Mouse (Mus musculus) B cell, adult 2 months (primary cell): ENCODE results near the gene Serf2.

Source experiments
- DNase-seq, 2 experiments: peaks; one replicate each; pipeline ENCODE4 v3.0.0; 2022

The Serf2 gene

DNA sequence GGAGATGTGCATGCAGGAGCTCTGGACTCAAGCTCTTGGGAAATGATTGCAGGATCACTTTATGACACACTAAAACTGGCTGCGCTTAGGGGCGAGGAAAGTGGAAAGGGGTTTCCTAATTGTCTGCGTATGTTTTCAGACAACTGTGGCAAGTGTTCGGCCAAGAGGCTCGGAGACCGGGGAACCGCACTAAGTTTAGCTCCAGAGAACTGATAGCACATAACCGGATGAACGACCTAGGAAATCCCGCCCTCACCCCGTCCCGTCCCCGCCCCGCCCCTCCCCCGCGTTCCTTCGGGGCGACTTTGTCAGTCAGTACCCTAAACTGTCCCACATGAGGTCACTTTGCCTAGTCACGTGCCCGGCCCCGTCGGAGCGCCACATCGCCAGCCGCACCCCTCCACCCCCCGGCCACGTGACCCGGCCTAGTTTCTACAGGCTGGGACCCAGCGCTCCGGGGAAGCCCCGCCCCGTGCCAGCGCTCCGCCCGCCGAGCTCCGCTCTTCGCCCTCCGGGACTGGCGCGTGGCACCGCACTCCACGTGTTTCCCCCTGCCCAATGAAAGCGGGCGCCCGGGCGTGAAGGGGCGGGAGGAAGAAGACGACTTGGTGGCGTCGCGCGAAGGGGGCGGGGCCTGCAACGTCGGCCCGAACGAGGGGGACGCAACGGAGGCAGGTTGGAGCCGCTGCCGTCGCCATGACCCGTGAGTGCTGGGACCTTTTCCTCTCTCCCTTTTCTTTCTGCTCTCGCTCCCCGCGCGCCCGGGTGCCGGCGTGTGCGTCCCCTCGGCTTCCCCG, at the start of gene Serf2:
Gene Serf2 (plus strand): TSS at position 457 of the 797 bp plus-strand sequence.
- DNase-seq: peak; percentile 100

DNA sequence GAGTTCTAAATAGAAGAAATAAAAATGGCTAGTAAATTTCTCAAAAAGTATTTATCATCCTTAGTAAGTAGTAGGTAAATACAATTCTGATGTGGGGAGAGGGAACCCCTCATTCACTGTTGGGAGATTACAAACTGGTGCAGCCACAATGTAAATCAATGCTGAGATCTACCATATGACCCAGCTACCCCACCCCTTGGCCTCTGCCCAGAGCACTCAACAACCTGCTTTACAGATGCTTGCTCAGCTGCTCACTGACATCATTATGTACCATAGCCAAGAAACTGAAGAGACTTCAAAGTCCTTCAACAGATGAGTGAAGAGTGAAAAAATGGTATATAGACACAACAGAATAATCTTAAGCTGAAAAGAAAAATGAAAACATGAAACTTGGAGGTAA, 45.7 kb upstream of the Serf2 start:
- no peak for DNase-seq

DNA sequence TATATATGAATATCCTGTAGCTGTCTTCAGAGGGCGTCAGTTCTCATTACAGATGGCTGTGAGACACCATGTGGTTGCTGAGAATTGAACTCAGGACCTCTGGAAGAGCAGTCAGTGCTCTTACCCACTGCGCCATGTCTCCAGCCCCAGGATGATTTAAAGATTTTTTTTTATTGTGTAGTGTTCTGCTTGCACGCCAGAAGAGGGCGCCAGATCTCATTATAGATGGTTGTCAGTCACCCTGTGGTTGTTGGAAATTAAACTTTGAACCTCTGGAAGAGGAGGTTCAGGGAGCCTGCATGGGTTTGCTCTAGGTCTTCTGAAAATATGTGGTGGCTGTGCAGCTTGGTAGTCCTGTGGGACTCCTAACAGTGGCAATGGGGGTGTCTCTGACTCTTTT, 40.8 kb upstream of the Serf2 start:
- peak; percentile 75 for DNase-seq

DNA sequence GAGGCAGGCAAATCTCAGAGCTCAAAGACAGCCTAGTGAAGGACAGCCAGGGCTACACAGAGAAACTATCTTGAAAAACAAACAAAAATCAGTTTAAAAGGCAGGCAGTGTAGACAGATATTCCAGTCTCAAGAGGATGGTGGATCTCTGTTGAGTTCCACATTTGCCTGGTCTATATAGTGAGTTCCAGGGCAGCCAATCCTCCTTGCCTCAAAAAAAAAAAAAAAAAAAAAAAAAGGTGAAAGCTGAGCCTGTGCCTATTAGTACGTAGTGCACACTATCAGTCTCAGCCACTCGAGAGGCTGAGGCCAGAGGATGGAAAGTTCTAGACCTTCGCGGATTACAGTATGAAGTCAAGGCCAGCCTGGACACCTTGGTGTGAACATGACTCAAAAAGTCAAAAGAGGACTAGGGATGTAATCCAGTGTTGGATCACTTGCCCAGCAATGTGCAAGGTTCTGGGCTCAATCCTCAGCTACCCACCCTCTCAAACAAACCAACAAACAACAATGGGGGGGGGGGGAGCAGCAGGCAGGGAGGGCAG, 36.1 kb upstream of the Serf2 start:
- no peak for DNase-seq

DNA sequence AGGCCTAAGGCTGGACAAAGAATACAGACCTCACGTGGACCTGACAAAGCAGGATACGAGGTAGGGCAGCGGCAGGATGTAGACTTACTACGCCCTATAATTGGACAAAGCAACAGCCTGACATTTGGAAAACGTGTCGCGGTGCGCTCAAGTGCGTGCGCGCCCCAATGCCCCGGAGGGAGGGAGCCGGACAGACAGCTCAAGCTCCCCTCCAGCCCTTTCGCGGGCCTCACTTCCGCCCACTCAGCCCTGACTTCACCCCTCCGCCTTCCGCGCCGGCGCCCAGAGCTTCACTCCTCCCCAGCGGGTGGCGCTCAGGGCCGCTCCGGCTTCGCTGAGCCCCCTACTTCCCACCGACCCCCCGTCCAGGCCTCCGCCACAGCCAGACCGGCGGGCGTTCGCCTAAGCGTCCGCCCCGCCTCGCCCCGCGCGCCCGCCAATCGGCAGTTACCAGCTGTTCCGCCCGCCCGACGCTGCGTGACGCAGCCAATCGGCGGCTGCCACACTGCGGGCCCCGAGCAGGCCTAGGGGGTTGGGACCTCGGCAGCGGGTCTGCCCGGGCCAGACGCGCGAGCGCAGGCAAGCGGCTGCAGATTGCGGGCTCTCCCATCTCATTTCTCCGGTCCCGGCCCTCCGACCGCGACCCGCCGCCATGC, 35.5 kb upstream of the Serf2 start, which contains the start of the genes Pdia3 and Catsper2:
Gene Pdia3 (plus strand): TSS at position 389 of the 656 bp plus-strand sequence.
Gene Catsper2 (minus strand): TSS at position 406 of the 656 bp plus-strand sequence.
- peak; percentile 92 to 93 for DNase-seq

DNA sequence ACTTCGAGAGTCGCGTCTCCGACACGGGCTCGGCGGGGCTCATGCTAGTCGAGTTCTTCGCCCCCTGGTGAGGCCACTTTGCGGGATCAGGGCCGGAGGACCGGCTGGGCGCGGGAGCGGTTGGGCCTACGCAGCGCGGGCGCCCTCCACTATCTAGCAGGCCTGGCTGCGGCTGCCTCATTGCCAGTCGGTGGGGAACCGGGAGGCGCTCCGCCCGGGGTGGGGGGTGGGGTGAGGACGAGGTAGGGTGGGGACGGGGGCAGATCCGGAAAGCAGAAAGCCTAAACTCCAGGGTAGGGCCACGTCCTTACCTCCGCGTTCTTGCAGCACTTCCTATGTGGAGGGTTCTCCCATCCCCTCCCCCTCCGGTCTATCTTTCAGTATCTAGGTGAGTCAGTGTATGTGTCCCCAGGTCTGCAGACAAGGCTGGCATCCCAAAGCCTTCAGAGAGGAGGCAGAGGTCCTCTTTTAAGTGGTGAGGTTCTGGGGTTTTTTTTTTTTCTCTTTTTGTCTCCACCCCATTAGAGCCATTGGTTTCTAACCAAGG, 34.8 kb upstream of the Serf2 start:
- DNase-seq: peak; percentile 56 to 68

DNA sequence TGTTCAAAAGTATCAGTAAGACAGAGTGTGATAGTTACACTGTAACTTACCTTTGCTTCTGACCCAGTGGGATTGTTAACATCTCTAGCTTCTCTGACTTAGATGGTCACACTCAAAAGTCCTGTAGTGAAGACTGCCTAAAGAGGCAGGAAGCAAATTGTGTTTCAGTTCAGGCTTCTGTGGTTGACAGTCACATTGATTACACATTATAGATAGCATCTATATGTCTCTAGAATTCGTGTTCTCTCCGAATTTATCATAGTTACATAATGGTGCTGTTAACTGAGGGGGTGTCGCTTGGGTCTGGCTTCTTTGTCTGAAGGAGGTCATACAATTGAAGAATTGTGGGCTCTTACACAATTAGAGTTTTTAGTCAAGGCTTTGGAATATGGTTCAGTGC, 33.9 kb upstream of the Serf2 start:
- no peak for DNase-seq

DNA sequence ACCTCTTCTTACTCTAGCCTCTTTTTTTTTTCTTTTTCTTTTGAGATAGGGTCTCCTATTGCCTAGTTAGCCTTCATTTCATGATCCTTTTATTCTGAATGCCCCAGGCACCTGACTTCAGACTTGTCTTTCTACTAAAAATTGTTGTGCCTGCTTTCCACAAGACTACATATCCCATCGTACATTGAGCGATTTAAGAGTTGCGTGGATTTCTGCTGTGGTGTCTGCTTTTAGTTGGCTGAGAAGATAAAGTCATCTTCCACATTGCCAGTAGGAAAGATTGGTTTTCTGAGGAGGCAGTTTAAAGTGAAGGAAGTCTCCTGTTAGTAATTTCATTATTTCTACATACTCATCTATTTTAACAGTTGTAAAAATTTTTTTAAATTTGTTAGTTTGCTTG, 33.4 kb upstream of the Serf2 start:
- no peak for DNase-seq

DNA sequence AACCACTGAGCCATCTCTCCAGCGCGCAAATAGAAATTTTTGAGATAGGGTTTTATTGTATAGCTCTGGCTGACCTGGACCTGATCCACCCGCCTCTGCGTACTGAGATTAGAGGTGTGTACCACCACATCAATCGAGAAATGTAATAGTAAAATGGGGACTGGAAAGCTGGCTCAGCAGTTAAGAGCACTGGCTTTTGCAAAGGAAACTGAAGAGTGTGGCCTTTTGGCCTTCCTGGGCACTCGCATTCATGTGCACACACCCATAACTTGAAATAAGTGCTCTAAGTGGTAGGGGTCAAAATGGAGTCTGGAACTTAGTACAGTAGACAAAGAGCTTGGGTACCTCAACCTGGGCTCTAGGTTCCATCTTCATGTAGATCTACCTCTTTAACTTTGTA, 32.6 kb upstream of the Serf2 start:
- no peak for DNase-seq

DNA sequence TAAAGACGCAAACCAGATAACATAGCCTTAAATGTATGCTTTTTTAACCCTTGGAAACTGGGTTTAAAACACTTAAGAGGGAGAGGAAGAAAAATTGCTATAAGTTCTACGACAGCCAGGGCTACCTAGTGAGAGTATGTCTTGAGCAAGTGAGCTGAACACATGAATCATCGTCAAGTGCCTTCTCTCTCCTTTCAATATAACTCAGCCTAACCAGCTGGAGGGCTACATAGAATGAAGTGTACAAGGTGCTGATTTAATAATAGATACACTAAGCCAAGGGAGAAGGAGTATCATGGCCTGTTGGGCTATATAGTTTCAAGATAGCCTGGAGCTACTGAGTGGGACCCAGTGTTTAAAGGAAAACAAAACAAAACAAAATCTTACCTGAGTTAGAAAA, 30.5 kb upstream of the Serf2 start:
- DNase-seq: no peak

DNA sequence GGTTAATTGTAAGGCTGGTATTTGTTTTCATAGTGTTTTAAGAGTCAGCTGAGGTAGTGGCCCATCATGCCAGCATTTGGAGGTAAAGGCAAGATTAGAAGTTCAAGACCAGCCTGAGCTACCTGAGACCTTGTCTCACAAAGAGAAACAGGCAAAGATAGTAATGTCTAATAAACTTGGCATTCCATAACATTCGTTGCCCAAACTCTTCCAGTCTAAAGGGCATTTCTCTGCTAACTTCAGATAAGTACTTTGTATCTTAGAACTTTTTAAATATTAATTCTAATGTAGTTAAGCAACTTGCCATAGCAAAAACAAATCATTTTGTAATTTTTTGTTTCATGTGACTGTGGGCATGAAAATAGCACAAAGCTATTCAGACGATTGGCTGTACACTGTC, 25.8 kb upstream of the Serf2 start:
- DNase-seq: no peak

DNA sequence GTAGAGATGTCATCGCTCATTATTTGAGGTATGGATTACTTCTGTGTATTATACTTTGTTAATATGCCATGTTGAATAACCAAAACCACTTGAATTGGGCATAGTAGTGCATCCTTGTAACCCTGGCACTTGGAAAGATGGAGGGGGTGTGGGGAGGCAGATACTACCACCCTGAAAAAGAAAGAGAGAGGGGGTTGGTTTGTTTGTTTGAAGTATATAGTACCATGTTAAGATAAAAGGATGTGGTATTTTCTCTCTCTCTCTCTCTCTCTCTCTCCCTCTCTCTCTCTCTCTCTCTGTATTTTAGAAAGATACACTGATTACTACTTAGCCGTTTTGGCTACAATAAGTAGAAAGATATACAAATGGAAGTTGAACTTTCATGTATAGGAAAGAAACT, 23.1 kb upstream of the Serf2 start:
- no peak for DNase-seq

DNA sequence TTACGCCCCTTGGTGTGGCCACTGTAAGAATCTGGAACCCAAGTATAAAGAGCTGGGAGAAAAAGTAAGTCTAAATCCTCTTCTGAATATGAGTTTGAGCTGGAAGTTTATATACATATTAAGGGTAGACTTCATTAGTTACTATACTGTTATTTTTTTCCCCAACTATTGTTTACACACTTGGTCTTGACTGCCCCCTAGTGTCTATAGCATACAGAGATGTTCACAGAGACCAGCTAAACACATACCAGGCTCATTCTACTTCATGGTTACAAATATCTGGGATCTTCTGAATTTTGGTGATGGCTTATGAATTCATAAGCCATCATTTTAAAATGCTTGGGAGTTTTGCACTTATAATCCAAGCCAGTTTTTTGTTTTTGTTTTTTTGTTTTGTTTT, 14.1 kb upstream of the Serf2 start:
- peak; percentile 29 to 44 for DNase-seq

DNA sequence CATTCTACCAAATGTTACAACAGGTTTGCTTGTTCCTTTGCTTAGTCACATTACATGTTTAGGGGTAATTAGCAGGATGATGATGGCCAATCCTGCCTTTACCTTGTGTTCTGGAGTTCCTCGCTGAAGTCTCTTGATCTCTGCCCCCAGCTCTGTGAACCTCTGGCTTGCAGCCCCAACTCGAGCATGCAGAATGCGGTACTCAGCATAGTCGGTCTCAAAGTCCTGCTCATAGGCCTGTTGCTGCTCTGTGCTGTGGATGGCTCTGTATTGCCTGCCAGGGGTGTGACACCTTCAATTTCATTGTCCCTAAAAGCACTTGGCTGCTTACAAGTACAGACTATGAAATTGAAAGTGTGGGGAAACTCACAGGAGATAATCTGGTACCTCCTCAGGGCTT, 9.2 kb upstream of the Serf2 start:
- no peak for DNase-seq

DNA sequence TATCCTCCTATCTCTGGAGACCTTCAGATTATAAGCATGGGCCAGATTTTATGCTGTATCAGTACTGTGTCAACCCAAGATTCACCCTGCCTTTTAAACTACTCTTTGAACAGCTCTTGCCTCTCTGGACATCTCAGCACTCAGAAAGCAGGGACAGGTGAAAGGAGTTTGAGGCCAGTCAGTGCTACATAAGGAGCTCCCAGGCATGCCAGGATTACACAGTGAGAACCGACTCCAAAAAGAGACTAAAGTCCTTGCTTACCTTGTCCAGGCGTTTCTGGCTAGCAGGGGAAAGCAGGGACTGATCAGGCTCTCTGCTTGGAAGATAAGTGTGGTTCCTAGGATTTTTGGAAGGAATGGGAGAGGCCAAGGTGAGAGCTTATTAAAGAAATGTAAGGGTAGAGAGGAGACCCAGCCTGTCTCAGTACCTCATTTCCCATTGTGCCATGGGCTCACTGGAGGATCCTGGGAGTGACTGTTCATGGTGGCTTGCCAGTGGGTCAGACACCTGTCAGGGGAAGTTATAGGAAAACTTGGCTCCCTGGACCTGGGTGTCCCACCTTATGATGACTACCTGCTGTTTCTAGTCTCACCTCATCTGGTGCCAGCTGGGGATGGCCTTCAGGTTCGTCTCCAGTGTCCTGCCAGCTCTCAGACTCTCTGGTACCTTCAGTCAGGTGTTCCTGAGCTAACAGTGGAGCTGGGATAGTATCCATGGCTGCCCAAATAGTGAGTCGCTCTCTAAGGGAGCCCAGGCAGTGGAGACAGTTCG, 8.0 kb upstream of the Serf2 start:
- DNase-seq: no peak

DNA sequence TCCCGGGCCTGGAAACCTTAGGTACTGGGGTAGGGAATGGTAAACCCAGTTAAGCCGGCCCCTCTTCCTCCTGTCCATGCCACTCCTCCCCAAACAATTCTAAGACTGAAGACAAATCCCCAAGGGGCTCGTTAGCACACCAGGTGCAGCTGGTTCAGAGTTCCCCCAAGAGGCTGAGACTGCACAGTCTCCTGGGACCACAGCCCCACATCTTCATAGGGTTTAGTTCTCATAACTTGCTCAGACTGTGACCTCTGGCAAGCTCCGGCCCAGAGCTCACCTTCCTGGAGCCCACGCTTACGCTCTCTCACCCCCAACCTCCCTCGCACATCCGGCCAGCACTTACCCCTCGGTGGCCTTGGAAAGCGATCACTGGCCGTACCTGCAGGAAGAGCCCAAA, 7.2 kb upstream of the Serf2 start:
- DNase-seq: peak; percentile 77 to 80

DNA sequence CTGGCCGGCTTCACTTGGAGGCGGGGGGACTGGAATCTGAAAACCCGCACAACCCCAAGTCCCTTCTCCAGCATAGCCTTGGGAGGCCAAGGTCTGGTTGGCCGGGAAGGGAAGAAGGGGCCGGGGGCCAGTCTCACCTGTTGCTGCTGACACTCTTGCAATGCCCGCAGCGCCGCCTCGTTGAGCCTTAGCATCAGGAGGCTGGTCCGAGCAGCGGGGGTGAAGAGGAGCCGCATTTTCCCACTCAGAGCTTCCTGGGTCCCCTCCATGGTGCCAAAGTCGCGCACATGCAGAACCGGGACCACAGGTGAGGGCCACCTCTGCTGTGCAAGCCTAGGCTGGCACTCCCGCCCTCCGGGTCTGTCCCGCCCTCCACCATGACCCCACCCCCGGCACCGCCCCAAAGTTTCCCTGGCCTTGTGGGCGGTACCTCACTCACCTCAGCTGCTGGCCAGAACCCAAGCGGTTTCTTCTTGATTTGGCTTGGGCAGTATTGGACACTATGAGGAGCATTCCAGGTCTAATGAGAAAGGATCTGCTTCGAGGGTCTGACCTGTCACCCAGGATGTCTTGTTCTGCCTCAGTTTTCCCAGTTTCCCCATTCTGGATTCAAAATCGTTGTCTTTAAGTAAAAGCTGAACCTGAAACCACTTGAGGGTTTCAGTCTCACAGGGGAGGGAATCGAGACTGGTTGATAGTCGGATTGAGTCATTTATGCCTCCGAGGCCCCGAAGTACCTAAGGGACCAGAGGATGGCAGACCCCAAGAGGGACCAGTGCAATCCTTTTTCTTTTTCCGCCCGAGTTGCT, 6.5 kb upstream of the Serf2 start:
- peak; percentile 88 for DNase-seq

DNA sequence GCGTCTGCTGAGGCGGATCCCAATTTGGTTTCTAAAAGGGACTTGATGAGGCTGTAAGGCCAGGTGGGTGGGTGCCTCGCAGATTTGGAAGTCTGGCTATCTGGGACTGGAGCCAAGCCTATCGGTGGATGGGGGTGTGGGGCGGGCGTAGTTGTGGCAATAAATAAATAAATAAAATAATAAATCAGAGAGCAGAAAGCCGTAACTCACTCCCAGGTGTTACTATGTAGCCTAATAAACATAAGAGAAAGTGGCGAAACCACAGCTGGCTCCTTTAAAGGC, 6.0 kb upstream of the Serf2 start:
- DNase-seq: no peak

DNA sequence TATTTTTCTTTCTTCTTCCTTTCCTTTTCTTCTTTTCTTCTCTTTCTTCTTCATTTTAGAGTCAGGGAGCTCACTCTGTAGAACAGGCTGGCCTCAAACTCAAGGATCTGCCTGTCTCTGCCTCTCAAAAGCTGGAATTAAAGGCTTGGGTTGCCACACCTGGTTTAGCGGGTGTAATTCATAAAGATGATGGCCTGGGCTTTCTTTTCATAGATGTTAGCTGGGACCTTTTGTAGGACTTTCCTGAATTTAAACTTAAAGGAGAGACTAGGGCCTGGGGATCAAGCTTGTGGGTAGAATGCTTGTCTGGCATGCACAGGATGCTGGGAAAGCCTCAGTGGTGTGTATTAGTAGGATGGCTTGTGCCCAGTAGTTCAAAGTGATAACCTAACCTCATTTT, 4.8 kb upstream of the Serf2 start, which contains the start of gene Ell3:
Gene Ell3 (minus strand): TSS at position 101 of the 400 bp plus-strand sequence.
- no peak for DNase-seq

DNA sequence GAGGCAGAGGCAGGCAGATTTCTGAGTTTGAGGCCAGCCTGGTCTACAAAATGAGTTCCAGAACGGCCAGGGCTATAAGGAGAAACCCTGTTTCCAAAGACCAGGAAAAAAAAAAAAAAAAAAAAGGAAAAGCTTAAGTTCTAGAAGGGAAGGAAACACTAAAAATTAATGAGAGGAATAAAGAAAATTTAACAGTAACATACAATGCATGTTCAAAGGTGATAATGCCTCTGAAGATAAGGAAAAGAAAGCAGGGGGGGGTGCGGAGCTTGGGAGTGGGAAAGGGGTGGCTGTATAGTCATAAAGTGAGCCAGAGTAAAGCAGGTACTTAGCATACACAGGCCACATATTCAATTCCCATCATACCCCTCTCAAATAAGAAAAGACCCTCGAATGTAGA, 3.9 kb upstream of the Serf2 start:
- no peak for DNase-seq

DNA sequence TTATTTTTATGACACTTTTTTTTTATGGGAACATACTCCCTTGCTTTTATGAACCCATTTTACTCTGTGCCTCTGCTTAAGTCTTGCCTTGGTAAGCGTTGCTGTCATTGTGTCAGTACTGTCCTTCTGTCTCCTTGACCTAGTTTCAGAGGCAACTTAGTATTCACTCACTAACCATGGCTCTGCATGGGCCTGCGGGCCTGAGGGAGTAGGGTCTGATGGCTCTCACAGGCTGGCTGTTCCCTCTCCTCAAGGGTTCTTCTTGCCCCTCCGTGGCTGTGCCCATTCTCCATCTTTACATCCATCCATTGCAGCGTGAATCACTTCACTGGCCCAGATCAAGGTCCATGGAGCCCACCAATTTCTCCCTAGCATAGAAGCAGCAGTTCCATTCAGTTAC, 2.5 kb upstream of the Serf2 start:
- DNase-seq: no peak

DNA sequence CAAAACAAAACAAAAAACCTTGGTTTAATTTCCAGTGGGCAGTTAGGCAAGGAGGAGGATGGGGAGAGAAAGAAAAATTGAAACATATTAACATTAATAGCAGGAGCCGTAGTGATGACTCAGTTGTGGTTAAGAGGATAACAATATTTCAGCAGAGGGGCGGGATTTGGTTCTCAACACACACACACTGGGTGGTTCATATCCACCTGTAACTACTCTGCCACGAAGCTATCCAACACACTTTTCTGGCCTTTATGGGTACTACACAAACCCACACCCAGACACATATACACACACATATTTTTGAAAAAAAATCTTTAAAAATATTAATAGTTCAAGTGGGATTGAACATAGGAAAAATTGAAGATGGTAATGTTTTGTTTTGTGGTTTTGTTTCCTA, 2.0 kb upstream of the Serf2 start:
- DNase-seq: no peak
